Mouse (Mus musculus) layer of hippocampus, postnatal 36 days (tissue): ENCODE data around the gene Gm44511. TPM values are rescaled to one million over a fixed set of nuclear protein-coding genes. Genes with fewer than 3 reads are reported as not detected.
"Not testable (repeated sequence)": the region's sequence is repeated elsewhere in the genome, so short reads cannot be mapped to it uniquely, and the experiment has no call there.

Experiments
- DNase-seq, 2 experiments: peaks; one replicate each; pipeline ENCODE4 v3.0.0; 2022
- total RNA-seq, 2 experiments: library from RNA; stranded (reverse); gene quantifications; 2 replicates each; pipeline ENCODE4 v1.2.3; 2021

Gene Gm44511
- total RNA-seq, 2 experiments from 2014 or later, result not detected

DNA sequence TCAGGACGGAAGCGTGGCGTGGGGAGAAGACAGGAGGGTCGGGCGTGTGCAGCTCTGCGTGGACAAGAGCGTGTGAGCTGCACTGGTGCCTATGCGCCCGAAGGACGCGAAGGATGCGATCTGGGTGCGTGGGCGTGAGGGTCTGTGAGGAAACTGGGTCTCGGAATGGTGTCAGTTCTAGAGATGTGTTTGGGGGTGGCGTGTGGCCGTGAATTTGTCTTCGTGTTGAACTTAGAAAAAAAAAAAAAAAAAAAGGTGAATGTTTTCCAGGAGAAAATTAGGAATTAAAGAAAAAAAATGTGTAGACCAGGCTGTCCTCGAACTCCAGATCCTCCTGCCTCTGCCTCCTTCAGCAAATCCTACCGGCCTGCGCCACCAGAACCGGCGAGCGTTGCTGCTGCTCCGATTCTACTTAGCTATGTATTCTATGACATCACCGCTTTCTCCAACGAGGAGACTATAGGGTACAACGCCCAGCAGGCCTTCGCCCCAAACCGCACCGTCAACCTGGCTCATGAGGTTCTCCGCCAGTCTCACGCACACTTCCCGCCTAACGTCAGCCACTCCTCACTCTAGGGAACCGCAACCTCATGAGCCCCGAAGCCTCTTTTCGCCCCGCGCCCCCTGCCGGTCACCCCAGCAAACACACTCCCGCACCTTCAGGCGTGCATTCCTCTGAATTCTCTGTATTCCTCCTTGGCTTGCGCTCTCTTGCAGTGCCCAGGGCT is 65.5 kb downstream of the Gm44511 start:
- DNase-seq, result peak; percentile 89 to 93

DNA sequence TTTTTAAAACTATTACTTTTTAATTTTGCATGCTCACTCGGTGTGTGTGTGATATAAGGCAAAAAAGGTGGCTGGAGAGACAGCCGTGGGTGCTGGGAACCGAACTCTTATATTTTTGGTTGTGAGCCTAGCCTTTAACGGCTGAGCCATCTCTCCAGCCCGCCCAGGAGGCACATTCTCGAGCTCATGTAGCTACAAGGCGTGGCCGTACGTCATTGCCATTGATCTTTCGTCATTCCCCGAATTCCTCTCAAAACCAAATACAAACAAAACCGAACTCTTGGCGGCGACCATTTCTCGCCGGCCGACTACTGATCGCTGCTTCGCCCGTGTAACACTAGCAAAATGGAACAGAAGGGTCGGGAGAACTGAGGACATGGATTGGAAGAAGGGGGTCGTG is 66.1 kb downstream of the Gm44511 start:
- peak; percentile 94 to 97 for DNase-seq

DNA sequence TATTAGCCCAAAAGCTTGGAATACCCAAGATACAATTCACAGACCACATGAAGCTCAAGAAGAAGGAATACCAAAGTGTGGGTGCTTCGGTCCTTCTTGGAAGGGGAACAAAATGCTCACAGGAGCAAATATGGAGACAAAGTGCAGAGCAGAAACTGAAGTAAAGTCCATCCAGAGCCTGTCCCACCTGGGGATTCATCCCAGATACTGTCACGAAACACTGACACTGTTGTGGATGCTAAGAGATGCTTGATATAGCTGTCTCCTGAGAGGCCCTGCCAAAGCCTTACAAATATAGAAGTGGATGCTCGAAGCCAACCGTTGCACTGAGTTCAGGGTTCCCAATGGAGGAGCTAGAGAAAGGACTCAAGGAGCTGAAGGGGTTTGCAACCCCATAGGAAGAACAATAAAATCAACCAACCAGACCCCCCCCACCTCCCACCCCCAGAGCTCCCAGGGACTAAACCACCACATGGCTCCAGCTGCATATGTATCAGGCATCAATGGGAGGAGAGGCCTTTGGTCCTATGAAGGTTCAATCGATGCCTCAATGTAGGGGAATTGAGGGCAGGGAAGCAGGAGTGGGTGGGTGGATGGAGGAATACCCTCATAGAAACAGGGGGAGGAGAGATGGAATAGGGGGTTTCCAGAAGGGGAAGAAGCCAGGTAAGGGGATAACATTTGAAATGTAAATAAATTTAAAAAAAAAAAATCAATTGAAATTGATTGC is 66.7 kb downstream of the Gm44511 start:
- DNase-seq, result no peak

DNA sequence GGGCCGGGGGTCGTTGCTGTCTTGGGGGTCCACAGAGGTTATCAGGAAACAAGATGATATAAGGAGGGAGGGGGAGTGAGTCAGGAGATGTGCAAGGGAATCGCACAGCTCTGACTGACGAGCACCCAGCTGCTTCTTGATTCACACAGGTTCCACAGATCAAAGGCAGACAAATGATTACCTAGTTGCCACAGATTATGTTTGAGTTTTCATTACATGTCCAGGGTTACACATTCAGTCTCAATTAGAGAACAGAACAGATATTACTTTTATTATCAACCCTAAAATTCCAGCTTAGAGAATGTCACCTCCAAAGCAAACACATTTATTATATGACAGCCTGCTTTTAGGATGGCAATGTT is 70.7 kb downstream of the Gm44511 start:
- not testable (repeated sequence) for DNase-seq

DNA sequence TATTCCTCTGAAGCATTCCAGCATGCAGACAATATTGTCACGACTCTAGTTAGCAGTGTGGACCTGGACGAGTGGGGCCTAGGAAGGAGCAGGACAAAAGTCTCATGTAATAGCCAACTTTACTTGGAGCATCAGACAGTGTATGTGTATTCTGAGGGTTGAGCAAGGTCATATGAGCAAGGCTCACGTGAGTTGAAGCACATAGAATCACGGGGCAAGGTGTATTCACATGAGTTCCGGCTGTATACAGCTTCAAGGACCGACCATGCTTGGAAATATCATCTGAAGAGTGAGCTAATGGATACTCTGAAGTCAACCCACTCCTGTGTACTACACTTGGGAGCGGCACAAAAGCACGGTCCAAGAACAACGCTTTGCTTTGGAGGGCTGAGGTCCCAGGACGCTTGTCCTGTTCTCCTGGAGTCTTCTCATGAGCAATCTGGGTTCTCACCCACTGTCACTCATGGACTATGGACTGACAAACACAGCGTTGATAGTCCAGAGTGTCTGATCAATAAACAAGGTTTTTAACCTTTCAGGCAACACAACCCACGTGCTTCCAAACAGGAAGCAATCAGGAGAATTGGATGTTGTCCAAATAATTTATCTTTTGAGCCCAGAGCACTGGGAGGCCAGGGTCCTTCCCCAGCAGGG is 71.2 kb downstream of the Gm44511 start:
- not testable (repeated sequence) for DNase-seq

DNA sequence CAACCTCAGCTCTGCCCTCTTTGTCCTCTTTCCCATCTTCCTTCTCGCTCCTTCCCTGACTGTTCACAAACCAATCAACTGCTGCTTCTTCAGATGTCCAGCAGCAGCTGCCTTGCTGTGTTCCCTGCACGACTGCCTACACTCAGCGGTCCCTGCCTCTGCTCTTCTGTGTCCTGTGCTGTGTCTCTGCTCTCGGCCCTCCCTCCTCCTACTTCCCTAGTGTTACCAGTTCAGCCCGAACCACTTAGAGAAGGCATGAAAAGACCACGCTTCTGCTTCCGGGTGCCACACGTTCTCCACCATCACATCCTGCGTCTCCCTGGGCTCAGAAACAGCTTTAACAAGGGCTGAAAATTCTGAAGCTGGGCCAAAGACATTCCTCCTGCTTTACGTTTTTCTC is 71.8 kb downstream of the Gm44511 start:
- not testable (repeated sequence) for DNase-seq

DNA sequence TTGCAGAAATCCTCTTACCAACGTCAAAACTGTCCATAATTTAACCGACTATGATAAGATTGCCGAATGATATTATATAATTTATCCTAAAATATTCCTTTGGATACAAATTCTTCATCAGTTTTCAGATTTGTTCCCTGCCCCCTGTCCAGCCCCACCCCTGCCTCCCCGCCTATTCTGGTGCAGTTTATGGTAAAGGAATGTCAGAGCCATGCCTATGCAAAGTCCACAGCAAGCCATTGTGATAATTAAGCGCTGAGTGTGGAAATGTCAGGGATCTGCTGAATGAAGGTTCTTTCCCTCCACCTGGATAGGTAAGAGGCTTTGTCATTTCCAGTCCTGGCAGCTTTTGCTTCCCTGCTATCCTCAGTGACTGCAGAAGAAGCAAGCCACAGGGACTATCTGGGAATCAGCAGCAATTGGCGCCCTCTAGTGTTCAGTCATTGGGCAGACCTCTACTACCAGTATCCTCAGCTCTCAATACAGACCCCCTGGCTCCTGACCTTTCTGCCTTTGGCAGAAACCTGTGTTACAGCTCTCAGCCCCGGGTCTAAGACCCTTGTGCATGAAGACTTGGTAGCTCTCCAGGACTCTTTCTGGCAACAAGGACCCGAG is 72.4 kb downstream of the Gm44511 start:
- DNase-seq, result peak; percentile 79 to 80

DNA sequence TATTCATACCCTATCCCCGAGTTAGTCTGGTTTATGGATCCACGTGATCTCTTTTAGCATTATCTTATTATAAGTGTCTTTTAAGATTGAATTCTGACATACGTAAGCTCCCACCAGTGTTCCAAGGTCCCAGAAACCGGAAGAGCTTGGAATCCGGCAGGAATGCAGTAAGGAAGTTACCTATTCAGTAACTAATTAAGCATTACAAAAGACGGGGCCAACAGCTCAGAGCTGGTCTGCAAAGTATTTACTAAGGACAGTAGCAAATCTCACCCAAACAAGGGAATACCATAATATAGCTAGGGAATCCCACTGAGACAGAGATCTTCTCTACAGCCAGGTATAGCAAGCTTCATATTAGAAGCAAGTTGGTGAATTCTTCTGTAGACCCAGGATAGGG is 79.1 kb downstream of the Gm44511 start:
- not testable (repeated sequence) for DNase-seq

DNA sequence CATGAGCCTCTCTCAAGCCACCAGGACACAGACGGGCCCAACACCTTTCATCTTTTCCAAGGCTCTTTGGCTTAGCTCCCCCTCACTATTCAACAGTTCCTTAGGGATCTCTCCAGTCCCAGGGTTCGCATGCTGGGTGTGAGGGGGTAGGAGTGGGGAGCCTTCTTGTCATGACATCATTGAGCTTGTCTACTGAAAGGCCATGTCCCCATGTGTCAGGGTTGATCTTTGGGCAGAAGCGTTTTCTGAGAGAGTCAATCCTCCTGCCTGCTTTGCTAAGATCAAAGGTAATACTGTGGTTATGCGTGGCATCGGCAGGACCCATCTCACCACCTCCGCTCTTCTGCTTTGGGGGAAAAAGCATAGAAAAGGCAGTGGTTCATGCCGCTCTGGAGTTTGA is 88.7 kb downstream of the Gm44511 start:
- DNase-seq, result no peak

DNA sequence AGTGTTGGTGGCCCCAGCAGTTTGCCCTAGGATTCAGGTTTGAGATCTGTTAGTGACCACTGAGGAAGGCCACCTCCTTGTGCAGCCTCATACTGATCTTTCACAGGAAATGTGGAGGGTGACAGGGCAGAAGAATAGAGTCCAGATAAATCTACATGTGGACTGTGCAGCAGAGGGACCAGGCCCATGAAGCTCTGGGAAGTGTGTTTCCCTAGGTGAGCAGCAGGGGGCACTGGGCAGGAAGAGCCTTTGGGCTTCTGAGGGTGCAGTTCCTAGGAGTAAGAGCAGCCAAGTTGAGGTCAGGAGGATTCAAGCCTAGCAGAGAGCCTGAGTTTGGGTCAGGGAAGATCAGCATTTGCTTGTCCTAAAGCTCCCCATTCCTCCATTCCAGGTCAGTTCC is 90.0 kb downstream of the Gm44511 start:
- no peak for DNase-seq

DNA sequence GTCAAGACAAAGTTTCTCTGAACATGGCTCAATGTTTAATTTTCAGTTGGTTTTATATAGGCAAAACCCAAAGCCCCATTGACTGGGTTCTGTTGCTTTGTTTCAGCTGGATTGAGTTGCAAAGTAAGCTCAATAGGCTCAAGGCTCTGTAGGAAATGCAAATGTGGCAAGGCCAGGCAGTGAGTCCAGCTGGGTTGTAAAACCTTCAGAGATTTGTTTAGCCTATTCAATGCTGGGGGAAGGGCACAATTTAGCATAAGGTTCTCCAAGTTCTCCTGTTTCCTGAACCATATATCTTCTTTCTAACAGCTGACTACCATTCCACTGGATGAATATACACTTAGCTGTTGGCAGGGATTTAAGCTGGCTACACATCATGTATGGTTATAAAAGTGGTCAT is 91.2 kb downstream of the Gm44511 start:
- no peak for DNase-seq

DNA sequence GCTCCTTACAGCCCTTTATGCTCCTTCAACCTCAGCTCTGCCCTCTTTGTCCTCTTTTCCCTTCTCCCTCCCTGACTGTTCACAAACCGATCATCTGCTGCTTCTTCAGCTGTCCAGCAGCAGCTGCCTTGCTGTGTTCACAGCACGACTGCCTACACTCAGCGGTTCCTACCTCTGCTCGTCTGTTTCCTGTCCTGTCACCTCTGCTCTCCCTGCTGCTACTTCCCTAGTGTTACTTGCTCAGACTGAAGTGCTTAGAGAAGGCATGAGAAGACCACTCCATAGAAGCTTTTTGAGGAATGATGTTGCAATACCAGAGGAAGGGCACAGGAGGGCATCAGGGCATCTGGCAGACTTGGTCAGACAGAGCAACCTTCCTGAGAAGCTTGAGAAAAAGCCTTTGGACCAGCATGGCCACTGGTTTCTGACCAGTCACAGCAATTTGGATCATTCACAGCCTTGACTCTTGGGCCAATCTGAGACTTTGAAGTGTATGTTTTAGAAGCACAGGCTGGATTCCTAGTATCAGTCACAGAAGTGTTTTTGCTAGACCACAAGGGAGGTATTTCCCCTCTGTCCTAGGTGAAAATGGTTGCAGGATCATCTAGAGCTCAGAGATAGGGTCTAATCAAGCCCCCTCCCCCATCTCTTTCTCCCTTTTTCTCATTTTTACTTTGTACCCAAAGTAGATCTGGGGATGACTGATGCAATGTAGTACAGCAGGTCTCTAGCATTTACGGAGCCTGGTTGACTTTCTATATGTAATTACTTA is 92.0 kb downstream of the Gm44511 start:
- DNase-seq, result no peak

DNA sequence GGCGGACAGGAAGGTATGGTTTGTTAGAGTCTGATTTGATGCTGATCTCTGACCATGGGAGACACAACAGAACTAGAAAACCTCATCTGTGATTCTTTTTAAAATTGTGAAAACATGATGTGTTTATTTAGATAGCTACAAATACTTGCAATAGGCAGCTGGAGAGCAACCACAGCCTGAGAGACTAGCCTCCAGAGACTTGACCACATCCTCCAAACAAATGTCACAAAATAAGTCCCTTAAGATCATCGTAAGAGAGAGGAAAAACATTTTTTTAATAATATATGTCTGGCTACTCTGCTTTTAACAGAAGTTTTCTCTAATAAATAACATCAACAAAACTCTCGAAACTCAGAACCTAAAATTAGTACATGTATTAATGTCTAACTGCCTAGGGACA is 94.1 kb downstream of the Gm44511 start:
- DNase-seq, result no peak

Other genes starting within 250 kb of the Gm44511 start
- gene A2ml1, start 244.7 kb downstream of the Gm44511 start, total RNA-seq, result 10 to 100 TPM; 12.1 to 13.3 TPM
- gene Klrb1a, start 202.8 kb downstream of the Gm44511 start, total RNA-seq, result not detected
- not detected for gene Clec2h, start 163.9 kb downstream of the Gm44511 start, total RNA-seq
- gene Klrb1, start 103.3 kb downstream of the Gm44511 start, total RNA-seq, result under 1 TPM; 0.46 to 0.62 TPM
- not detected for gene Klrb1c, start 37.1 kb downstream of the Gm44511 start, total RNA-seq
- gene Klrb1b, start within 50 bp of the Gm44511 start, total RNA-seq, result not detected
- not detected for gene Clec2i, start 61.3 kb upstream of the Gm44511 start, total RNA-seq
- 1 to 10 TPM; 2.1 to 2.2 TPM for gene BC035044, start 64.8 kb upstream of the Gm44511 start, total RNA-seq
- gene Clec2g, start 108.1 kb upstream of the Gm44511 start, total RNA-seq, result 1 to 10 TPM in 1 of 2 experiments, under 1 TPM in 1; 0.50 to 1.3 TPM
- gene Klrb1f, start 219.6 kb upstream of the Gm44511 start, total RNA-seq, result not detected